Mouse (Mus musculus) ES-Bruce4 (cell line): ENCODE data around the gene Rps27l.

Experiments
- CTCF ChIP-seq: IDR thresholded peaks from one replicate; pipeline ENCODE4 v1.8.1; 2011; ENCODE audit warnings: low read depth, low read length
- EP300 ChIP-seq: IDR thresholded peaks from 2 replicates; pipeline ENCODE4 v1.6.1; 2011; ENCODE audit warnings: low read depth, low read length; ENCODE audit not compliant: insufficient read depth
- POLR2A ChIP-seq: IDR thresholded peaks from one replicate; pipeline ENCODE4 v1.8.1; 2011; ENCODE audit warnings: low read length; ENCODE audit not compliant: insufficient read depth

DNA sequence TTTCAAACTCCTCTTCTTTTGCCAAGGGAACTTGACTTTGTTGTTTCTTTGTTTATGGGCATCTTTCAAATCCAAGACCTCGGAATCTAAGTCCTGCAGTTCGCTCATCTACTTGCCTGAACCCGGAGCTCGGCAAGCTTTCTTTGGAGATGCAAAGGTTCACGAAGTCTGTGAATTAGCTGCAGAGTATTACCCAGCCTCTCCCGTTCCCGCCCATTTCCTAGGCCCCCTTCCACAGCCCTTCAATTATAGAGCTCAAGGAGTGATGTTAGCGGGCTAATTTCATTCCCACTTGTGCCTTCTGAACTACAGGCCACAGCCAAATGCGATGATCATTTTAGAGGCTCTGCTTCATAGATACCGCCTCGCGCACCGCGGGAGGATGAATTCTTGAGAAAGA lies 25.9 kb upstream of the Rps27l start:
- TF ChIP-seq CTCF (no peak), POLR2A (no peak), EP300 (no peak)
